Mouse (Mus musculus) thymus, adult 2 months (tissue): ENCODE measurements around the gene Dync1i1.

Experiments used
- CTCF ChIP-seq: fragments of 200-500 bp; IDR thresholded peaks from 2 replicates; pipeline ENCODE4 v1.5.1; 2012; ENCODE audit warnings: mild to moderate bottlenecking, control low read depth, low read length, moderate library complexity, borderline replicate concordance; ENCODE audit not compliant: control insufficient read depth, poor library complexity, insufficient read depth; ENCODE audit errors: extremely low read depth
- POLR2A ChIP-seq: fragments of 200-500 bp; IDR thresholded peaks from 2 replicates; pipeline ENCODE4 v1.6.1; 2012; ENCODE audit warnings: mild to moderate bottlenecking, low read length, control low read depth, moderate library complexity; ENCODE audit not compliant: control insufficient read depth, poor library complexity, insufficient read depth; ENCODE audit errors: extremely low read depth

DNA sequence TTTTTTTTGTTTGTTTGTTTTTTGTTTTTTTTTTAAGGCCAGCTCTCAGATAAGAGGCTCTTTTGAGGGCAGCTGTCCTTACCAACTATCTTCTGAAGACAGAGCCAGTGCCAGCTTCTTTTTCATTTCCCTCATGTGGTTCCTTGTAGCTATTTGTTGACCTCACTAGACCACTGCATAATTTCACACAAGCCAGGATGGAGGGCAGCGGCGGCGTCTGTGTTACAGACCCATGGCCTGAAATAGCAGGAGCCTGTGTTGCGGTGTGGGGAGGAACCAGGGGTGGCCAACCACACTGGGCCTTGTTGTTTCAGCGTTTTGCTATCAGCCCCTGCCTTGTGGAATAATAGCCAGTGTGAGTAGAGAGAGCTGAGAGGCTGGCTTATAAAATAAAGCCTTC, 145.6 kb downstream of the Dync1i1 start:
- no peak for TF ChIP-seq CTCF
- no peak for TF ChIP-seq POLR2A
